Mouse (Mus musculus) lung, embryonic 14.5 days (tissue): ENCODE results near the gene 1700029J07Rik. TPM values are rescaled to one million over a fixed set of nuclear protein-coding genes. Genes with fewer than 3 reads are reported as not detected.

Experiments used
- ATAC-seq: fragments of 200-750 bp; cut with Nextera tagmentation; 2 replicates; pipeline ENCODE4 v1.8.0; 2017; ENCODE audit warnings: mild to moderate bottlenecking, moderate TSS enrichment, moderate library complexity; ENCODE audit not compliant: insufficient read depth
- DNase-seq: peaks from one replicate; pipeline ENCODE4 v3.0.0-alpha.2; 2015
- H3K27ac ChIP-seq: fragments of 300-500 bp; sonication (generic); 2 replicates; pipeline ENCODE4 v1.5.1; 2014; ENCODE audit warnings: low read depth, mild to moderate bottlenecking, moderate library complexity
- H3K27me3 ChIP-seq: fragments of 300-500 bp; sonication (generic); 2 replicates; pipeline ENCODE4 v1.6.1; 2014; ENCODE audit warnings: low read length, control low read depth; ENCODE audit not compliant: insufficient read depth
- H3K36me3 ChIP-seq: fragments of 300-500 bp; sonication (generic); 2 replicates; pipeline ENCODE4 v1.6.1; 2014; ENCODE audit warnings: control low read depth; ENCODE audit not compliant: insufficient read depth
- H3K4me1 ChIP-seq: fragments of 300-500 bp; sonication (generic); 2 replicates; pipeline ENCODE4 v1.6.1; 2014; ENCODE audit warnings: antibody characterized with exemption, control low read depth; ENCODE audit not compliant: insufficient read depth
- H3K4me2 ChIP-seq: fragments of 300-500 bp; sonication (generic); 2 replicates; pipeline ENCODE4 v1.6.1; 2014; ENCODE audit warnings: mild to moderate bottlenecking
- H3K4me3 ChIP-seq: fragments of 300-500 bp; sonication (generic); 2 replicates; pipeline ENCODE4 v1.5.1; 2014; ENCODE audit warnings: low read depth, low read length
- H3K9ac ChIP-seq: fragments of 300-500 bp; sonication (generic); 2 replicates; pipeline ENCODE4 v1.6.1; 2014
- H3K9me3 ChIP-seq: fragments of 300-500 bp; sonication (generic); 2 replicates; pipeline ENCODE4 v1.6.1; 2016; ENCODE audit warnings: low read depth, low read length, control low read depth
- CTCF ChIP-seq: IDR thresholded peaks from 2 replicates; pipeline ENCODE4 v1.5.1; 2016; ENCODE audit warnings: antibody characterized with exemption, low read depth
- WGBS: fragments of 180-500 bp; shearing (Covaris S2); extraction: QIAGEN DNeasy Blood & Tissue Kit; methylation state at CpG from one replicate; pipeline ENCODE4 v1.1.7; 2014; 5-methylcytosine and 5-hydroxymethylcytosine counted together
- polyA plus RNA-seq: library from polyadenylated mRNA; unstranded; fragments of >200 nt; fragmentation: Nextera tagmentation; extraction: Ambion mirVana; gene quantifications from 2 replicates; pipeline ENCODE4 v1.2.1, GENCODE M21; 2014

Gene 1700029J07Rik
- polyA plus RNA-seq, result 2.7 and 3.4 TPM in 2 replicates

DNA sequence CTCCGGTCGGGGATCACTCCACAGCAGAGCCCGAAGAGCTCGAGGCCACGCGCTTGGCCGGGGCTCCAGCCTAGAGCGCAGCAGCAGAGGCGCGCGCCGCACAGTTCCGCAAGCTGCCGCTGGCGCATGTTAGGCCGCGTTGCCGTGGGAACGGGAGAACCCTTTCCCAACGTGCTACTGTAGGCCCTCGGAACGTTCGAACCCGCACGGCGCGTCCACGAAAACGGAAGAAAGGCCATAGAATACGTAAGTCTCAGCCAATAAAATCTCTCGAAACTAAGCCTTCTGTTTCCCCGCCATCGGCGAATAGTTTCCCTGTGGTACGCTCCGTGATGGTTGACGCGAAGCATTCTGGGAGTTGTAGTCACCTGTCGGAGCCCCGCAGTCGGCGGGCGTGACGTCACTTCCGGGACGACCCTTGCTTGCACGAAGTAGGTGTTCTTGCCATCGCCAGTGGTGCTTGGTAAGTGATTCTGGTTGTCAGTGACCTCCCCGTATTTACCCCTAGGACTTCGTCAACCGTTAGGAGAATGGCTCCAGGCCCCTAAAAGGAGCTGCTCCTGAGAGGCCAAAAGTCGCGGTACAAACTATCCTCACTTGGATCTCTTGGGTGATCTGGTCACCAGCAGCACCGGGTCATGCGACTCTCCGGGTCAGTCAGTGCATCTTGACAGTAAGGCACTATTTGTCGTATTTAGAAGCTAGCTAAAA, at the start of gene 1700029J07Rik, which contains the start of gene Ufsp2:
Gene 1700029J07Rik (minus strand): TSS at position 127 of the 711 bp plus-strand sequence.
Gene Ufsp2 (plus strand): TSS at position 403 of the 711 bp plus-strand sequence.
- Histone ChIP-seq H3K9ac (peak within 1 kb of the TSS; percentile 69), H3K9me3 (no peaks in the 10 kb centered on the region), H3K4me2 (peak within 1 kb of the TSS; percentile 85), H3K36me3 (peaks cover 12% of the 10 kb centered on the region; the same call in 1 of the 2 replicates), H3K4me1 (peaks cover 5% of the 10 kb centered on the region; the same call in 1 of the 2 replicates), H3K27ac (peak within 1 kb of the TSS; percentile 77), H3K4me3 (peak within 1 kb of the TSS; percentile 72), H3K27me3 (no peaks in the 10 kb centered on the region)
- WGBS, result under 1% methylated on average over 57 of the region's 57 CpGs
- DNase-seq (peak; percentile 100), ATAC-seq (peak; percentile 98)
- peak; percentile 57 for TF ChIP-seq CTCF

DNA sequence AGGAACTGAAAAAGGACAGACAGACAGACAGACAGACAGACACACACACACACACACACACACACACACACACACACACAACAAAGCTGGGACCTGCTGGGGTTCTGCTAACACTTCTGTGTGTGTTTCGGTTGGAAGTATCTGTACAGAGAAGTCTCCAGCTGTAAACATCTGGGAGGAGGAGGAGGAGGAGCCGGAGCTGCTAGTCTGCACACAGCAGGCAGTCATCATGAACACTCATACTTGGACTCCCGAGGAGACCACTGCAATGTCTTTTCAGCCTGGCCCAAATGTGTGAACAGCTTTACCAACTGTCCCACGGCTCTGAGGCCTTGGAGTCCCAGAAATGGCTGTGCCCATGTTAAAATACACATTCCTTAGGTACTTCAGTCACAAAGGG, 49.3 kb upstream of the 1700029J07Rik start:
- no peaks in the 10 kb centered on the region for H3K27me3 ChIP-seq
- peak; percentile 96 for ATAC-seq
- peak overlapping the region; percentile 87 for H3K27ac ChIP-seq
- no peak overlapping the region for H3K9ac ChIP-seq
- TF ChIP-seq CTCF, result no peak
- H3K9me3 ChIP-seq, result no peaks in the 10 kb centered on the region
- H3K4me1 ChIP-seq, result peaks cover 5% of the 10 kb centered on the region; the same call in 1 of the 2 replicates
- 24% methylated on average over 4 of the region's 4 CpGs for WGBS
- no peak overlapping the region for H3K4me2 ChIP-seq
- H3K36me3 ChIP-seq, result no peaks in the 10 kb centered on the region
- DNase-seq, result peak; percentile 94
- no peak overlapping the region for H3K4me3 ChIP-seq

DNA sequence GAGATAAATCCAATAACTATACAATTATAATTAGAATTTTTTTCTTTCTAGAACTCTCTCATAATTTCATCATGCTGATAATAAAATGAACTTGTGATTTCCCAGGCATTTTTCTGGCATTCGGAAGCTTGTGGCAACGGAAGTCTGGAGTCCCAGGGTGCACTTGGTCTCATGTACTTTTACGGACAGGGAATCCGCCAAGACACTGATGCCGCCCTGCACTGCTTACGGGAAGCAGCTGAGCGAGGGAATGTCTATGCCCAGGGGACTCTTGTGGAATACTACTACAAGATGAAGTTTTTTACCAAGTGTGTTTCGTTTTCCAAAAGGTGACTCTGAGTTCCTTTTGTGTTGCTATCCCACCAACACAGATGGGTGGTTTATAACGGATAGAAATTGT, 47.7 kb upstream of the 1700029J07Rik start:
- DNase-seq (no peak), ATAC-seq (no peak)
- no peaks in the 10 kb centered on the region for H3K36me3 ChIP-seq
- no peak overlapping the region for H3K27ac ChIP-seq
- H3K9ac ChIP-seq, result no peak overlapping the region
- TF ChIP-seq CTCF, result no peak
- no peaks in the 10 kb centered on the region for H3K9me3 ChIP-seq
- H3K27me3 ChIP-seq, result no peaks in the 10 kb centered on the region
- H3K4me1 ChIP-seq, result peaks cover 5% of the 10 kb centered on the region; the same call in 1 of the 2 replicates
- H3K4me2 ChIP-seq, result no peak overlapping the region
- H3K4me3 ChIP-seq, result no peak overlapping the region
- 87% methylated on average over 9 of the region's 9 CpGs for WGBS

DNA sequence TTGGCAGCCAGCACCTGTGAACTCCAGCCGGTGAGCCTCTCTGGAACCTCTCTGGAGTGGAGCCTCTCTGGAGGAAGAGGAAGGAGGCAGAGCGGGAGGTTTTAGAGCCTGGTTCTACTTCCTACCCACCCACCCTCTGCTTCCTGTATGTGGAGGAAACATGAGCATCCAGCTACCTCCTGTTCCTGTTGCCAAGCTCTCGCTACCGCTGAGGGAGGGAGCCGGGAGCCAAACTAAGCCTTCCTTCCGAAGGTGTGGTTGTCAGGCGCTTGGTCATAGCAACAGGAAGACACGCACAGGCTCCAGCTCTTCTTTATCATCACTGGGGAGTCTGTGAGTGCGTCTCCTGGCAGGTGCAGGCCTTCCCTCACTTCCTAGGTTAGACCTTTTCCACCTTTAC, 47.2 kb upstream of the 1700029J07Rik start:
- no peak for ATAC-seq

DNA sequence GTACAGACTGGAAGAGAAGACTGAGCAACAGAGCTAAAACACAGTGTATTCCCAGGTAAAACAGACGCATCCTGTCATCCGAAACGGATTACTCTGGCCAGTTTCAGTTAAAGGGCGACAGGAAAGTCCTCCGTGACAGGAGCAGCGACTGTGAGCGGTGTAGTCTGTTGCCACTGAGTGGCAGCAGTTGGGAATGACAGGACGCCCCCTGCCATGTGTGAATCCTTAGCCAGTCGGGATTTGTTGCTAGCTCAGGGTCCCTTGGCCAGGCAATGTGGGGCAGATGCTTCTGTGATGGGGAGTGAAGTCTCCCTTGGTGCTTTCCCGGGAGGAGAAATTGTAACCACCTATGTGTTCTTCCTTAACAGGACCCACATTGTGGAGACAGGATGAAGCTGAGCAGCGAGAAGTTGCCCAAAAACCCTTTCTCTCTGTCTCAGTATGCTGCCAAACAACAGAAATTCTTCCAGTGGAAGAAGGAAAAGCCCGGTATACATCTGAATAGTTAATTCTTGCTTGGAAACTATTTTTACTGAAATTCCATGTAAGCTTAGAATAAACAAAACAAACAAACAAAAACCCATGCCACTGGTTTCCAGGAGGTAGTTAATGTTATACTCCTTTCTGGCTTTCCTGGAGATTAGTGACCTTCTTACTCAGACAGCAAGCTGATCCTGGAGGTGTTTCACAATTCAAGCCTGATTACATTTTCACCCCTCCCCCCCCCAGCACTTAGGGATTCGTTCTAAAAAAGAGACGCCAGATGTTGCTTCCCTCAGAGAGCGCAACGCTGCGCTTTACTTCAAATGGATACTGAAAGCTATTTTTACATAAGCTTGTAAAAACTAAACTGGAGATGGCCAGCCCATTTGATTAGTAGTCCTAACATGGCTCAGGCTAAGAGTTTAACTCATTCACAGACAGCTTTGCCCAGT, 36.0 kb upstream of the 1700029J07Rik start:
- TF ChIP-seq CTCF, result peak; percentile 63

More for the DNA sequence above, 47.2 kb upstream of the 1700029J07Rik start:
- Histone ChIP-seq H3K4me1 (peaks cover 5% of the 10 kb centered on the region; the same call in 1 of the 2 replicates), H3K4me2 (no peak overlapping the region), H3K9me3 (no peaks in the 10 kb centered on the region), H3K4me3 (no peak overlapping the region), H3K9ac (no peak overlapping the region), H3K27ac (no peak overlapping the region), H3K27me3 (no peaks in the 10 kb centered on the region), H3K36me3 (no peaks in the 10 kb centered on the region)
- 79% methylated on average over 9 of the region's 9 CpGs for WGBS
- no peak for DNase-seq
- no peak for TF ChIP-seq CTCF

DNA sequence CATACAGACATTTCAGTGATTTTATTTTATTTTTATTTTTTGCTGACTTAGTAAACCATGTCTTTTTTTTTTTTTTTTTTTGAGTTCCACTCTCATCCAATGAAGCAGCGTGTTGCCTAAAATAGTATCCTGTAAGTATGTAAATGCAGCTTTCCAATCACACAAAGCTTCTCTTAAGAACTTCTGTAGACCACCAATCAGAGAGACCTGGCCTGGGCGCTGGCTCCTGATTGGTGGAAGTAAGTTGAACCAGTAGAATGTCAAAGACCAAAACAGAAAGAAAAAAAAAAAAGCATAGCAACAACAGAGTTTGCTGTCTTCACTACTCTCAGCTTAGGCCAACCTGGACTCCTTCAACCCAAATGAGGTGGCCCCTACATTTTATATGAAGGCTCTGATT, 35.3 kb upstream of the 1700029J07Rik start:
- no peak for TF ChIP-seq CTCF
- H3K9ac ChIP-seq, result peak overlapping the region; percentile 26; the same call in 1 of the 2 replicates
- no peaks in the 10 kb centered on the region for H3K36me3 ChIP-seq
- ATAC-seq (peak; percentile 70), DNase-seq (peak; percentile 58)
- H3K27me3 ChIP-seq, result no peaks in the 10 kb centered on the region
- peak overlapping the region; percentile 53 for H3K4me2 ChIP-seq
- 65% methylated on average over 2 of the region's 2 CpGs for WGBS
- no peak overlapping the region; the same call in 1 of the 2 replicates for H3K4me3 ChIP-seq
- H3K9me3 ChIP-seq, result no peaks in the 10 kb centered on the region
- H3K27ac ChIP-seq, result 0 out of 2 replicates have a peak overlapping the region, but pooled peaks have one; percentile 38
- H3K4me1 ChIP-seq, result peaks cover 3% of the 10 kb centered on the region; the same call in 1 of the 2 replicates

More for the DNA sequence above, 36.0 kb upstream of the 1700029J07Rik start:
- Histone ChIP-seq H3K4me1 (peaks cover 3% of the 10 kb centered on the region; the same call in 1 of the 2 replicates), H3K9ac (peak overlapping the region; percentile 26; the same call in 1 of the 2 replicates), H3K27me3 (no peaks in the 10 kb centered on the region), H3K27ac (peak overlapping the region; percentile 38; the same call in 1 of the 2 replicates), H3K4me2 (peak overlapping the region; percentile 53), H3K9me3 (no peaks in the 10 kb centered on the region), H3K36me3 (no peaks in the 10 kb centered on the region), H3K4me3 (no peak overlapping the region; the same call in 1 of the 2 replicates)
- peak; percentile 82 for ATAC-seq
- peak; percentile 74 for DNase-seq
- WGBS, result 11% methylated on average over 17 of the region's 17 CpGs
